Mouse (Mus musculus) midbrain, embryonic 14.5 days (tissue): Measurements from ENCODE around the gene Dtnb. TPM values are rescaled to one million over a fixed set of nuclear protein-coding genes. Genes with fewer than 3 reads are reported as not detected.

Experiments
- ATAC-seq: fragments of 200-750 bp; cut with Nextera tagmentation; 2 replicates; pipeline ENCODE4 v1.8.0; 2017; ENCODE audit warnings: moderate number of reproducible peaks, moderate library complexity; ENCODE audit not compliant: low FRiP score, low TSS enrichment
- DNase-seq: peaks from one replicate; pipeline ENCODE4 v3.0.0-alpha.2; 2015
- H3K27ac ChIP-seq: fragments of 300-500 bp; sonication (generic); replicated peaks from 2 replicates; pipeline ENCODE4 v1.5.1; 2014; ENCODE audit warnings: mild to moderate bottlenecking, low read depth, low read length, moderate library complexity
- H3K27me3 ChIP-seq: fragments of 300-500 bp; sonication (generic); 2 replicates; pipeline ENCODE4 v1.6.1; 2014; ENCODE audit warnings: low read length, control low read depth, mixed read lengths; ENCODE audit not compliant: control insufficient read depth, insufficient read depth
- H3K36me3 ChIP-seq: fragments of 300-500 bp; sonication (generic); 2 replicates; pipeline ENCODE4 v1.6.1; 2014; ENCODE audit warnings: low read length, control low read depth; ENCODE audit not compliant: control insufficient read depth, insufficient read depth
- H3K4me1 ChIP-seq: fragments of 300-500 bp; sonication (generic); 2 replicates; pipeline ENCODE4 v1.6.1; 2014; ENCODE audit warnings: mild to moderate bottlenecking, antibody characterized with exemption, low read length, control low read depth; ENCODE audit not compliant: control insufficient read depth, insufficient read depth
- H3K4me2 ChIP-seq: fragments of 300-500 bp; sonication (generic); 2 replicates; pipeline ENCODE4 v1.6.1; 2014; ENCODE audit warnings: mild to moderate bottlenecking, low read length, moderate library complexity
- H3K4me3 ChIP-seq: fragments of 300-500 bp; sonication (generic); replicated peaks from 2 replicates; pipeline ENCODE4 v1.5.1; 2014; ENCODE audit warnings: low read depth, low read length
- H3K9ac ChIP-seq: fragments of 300-500 bp; sonication (generic); replicated peaks from 2 replicates; pipeline ENCODE4 v1.6.1; 2014; ENCODE audit warnings: mild to moderate bottlenecking, low read length, moderate library complexity
- H3K9me3 ChIP-seq: fragments of 300-500 bp; sonication (generic); 2 replicates; pipeline ENCODE4 v1.6.1; 2016; ENCODE audit warnings: low read length, control low read depth, mixed read lengths; ENCODE audit not compliant: control insufficient read depth
- WGBS: fragments of 180-500 bp; shearing (Covaris S2); extraction: QIAGEN DNeasy Blood & Tissue Kit; methylation state at CpG from one replicate; pipeline ENCODE4 v1.1.7; 2014; 5-methylcytosine and 5-hydroxymethylcytosine counted together
- polyA plus RNA-seq: library from polyadenylated mRNA; unstranded; fragments of >200 nt; fragmentation: Nextera tagmentation; extraction: Ambion mirVana; gene quantifications from 2 replicates; pipeline ENCODE4 v1.2.1, GENCODE M21; 2014

The Dtnb gene
- polyA plus RNA-seq, 1 experiment from 2014 or later, result 46.7 TPM

GRCm38 (mm10) chr12:3563659-3564058 lies 8.5 kb upstream of the Dtnb start:
- whole genome bisulfite sequencing, result 92% methylated on average over 4 of the region's 4 CpGs
- Histone ChIP-seq H3K4me1 (no peaks in the 10 kb centered on the region), H3K9ac (no peak overlapping the region), H3K4me2 (no peak overlapping the region), H3K27ac (no peak overlapping the region), H3K27me3 (no peaks in the 10 kb centered on the region), H3K9me3 (no peaks in the 10 kb centered on the region), H3K4me3 (no peak overlapping the region), H3K36me3 (no peaks in the 10 kb centered on the region)
- no peak for DNase-seq
- no peak for ATAC-seq

GRCm38 (mm10) chr12:3568461-3568991 lies 3.7 kb upstream of the Dtnb start:
- Histone ChIP-seq H3K36me3 (no peaks in the 10 kb centered on the region), H3K27ac (no peak overlapping the region), H3K4me1 (peaks cover 4% of the 10 kb centered on the region; the same call in 1 of the 2 replicates), H3K4me2 (no peak overlapping the region), H3K9me3 (no peaks in the 10 kb centered on the region), H3K4me3 (no peak overlapping the region), H3K9ac (no peak overlapping the region), H3K27me3 (no peaks in the 10 kb centered on the region)
- ATAC-seq (no peak), DNase-seq (no peak)
- WGBS, result 85% methylated on average over 5 of the region's 5 CpGs

- Histone ChIP-seq H3K27me3 (no peaks in the 10 kb centered on the region), H3K4me2 (no peak overlapping the region), H3K9ac (no peak overlapping the region), H3K9me3 (no peaks in the 10 kb centered on the region), H3K4me1 (peaks cover 9% of the 10 kb centered on the region; the same call in 1 of the 2 replicates), H3K4me3 (no peak overlapping the region), H3K36me3 (no peaks in the 10 kb centered on the region), H3K27ac (no peak overlapping the region)
- 95% methylated on average over 4 of the region's 4 CpGs for WGBS
- DNase-seq (no peak), ATAC-seq (no peak)
Observed at GRCm38 (mm10) chr12:3570711-3571400, 1.3 kb upstream of the Dtnb start.

- Histone ChIP-seq H3K4me3 (peak overlapping the region; percentile 89), H3K9ac (peak overlapping the region; percentile 94), H3K27ac (peak overlapping the region; percentile 92), H3K36me3 (no peaks in the 10 kb centered on the region), H3K9me3 (no peaks in the 10 kb centered on the region), H3K4me2 (peak overlapping the region; percentile 77), H3K4me1 (peaks cover 9% of the 10 kb centered on the region; the same call in 1 of the 2 replicates), H3K27me3 (no peaks in the 10 kb centered on the region)
- ATAC-seq, result peak; percentile 77
- peak; percentile 84 for DNase-seq
- WGBS, result 1% methylated on average over 53 of the region's 53 CpGs
Observed at GRCm38 (mm10) chr12:3572581-3573397, 608 bp downstream of the Dtnb start.

GRCm38 (mm10) chr12:3573410-3573809 lies 1.2 kb downstream of the Dtnb start:
- no peaks in the 10 kb centered on the region for H3K36me3 ChIP-seq
- peak overlapping the region; percentile 94 for H3K9ac ChIP-seq
- no peaks in the 10 kb centered on the region for H3K9me3 ChIP-seq
- DNase-seq, result no peak
- WGBS, result 38% methylated on average over 6 of the region's 6 CpGs
- H3K27ac ChIP-seq, result no peak overlapping the region
- peak overlapping the region; percentile 89 for H3K4me3 ChIP-seq
- peak overlapping the region; percentile 77 for H3K4me2 ChIP-seq
- no peaks in the 10 kb centered on the region for H3K27me3 ChIP-seq
- peaks cover 9% of the 10 kb centered on the region; the same call in 1 of the 2 replicates for H3K4me1 ChIP-seq
- no peak for ATAC-seq

GRCm38 (mm10) chr12:3574670-3575069 lies 2.5 kb downstream of the Dtnb start:
- Histone ChIP-seq H3K36me3 (no peaks in the 10 kb centered on the region), H3K27me3 (no peaks in the 10 kb centered on the region), H3K9ac (no peak overlapping the region), H3K27ac (no peak overlapping the region), H3K9me3 (no peaks in the 10 kb centered on the region), H3K4me3 (no peak overlapping the region), H3K4me1 (peaks cover 9% of the 10 kb centered on the region; the same call in 1 of the 2 replicates), H3K4me2 (no peak overlapping the region)
- DNase-seq (no peak), ATAC-seq (no peak)
- 92% methylated on average over 4 of the region's 4 CpGs for WGBS

GRCm38 (mm10) chr12:3579958-3580530 lies 7.9 kb downstream of the Dtnb start:
- Histone ChIP-seq H3K4me3 (no peak overlapping the region), H3K27ac (no peak overlapping the region), H3K9me3 (no peaks in the 10 kb centered on the region), H3K36me3 (no peaks in the 10 kb centered on the region), H3K4me1 (no peaks in the 10 kb centered on the region), H3K27me3 (no peaks in the 10 kb centered on the region), H3K9ac (no peak overlapping the region), H3K4me2 (no peak overlapping the region)
- DNase-seq (no peak), ATAC-seq (no peak)
- 94% methylated on average over 2 of the region's 2 CpGs for WGBS

- ATAC-seq, result no peak
- H3K9me3 ChIP-seq, result no peaks in the 10 kb centered on the region
- no peak overlapping the region for H3K4me3 ChIP-seq
- 98% methylated on average over 4 of the region's 4 CpGs for WGBS
- DNase-seq, result no peak
- H3K27me3 ChIP-seq, result no peaks in the 10 kb centered on the region
- no peak overlapping the region for H3K4me2 ChIP-seq
- no peak overlapping the region for H3K27ac ChIP-seq
- H3K4me1 ChIP-seq, result no peaks in the 10 kb centered on the region
- H3K9ac ChIP-seq, result no peak overlapping the region
- H3K36me3 ChIP-seq, result no peaks in the 10 kb centered on the region
Observed at GRCm38 (mm10) chr12:3582604-3583003, 10.4 kb downstream of the Dtnb start.
